Mouse (Mus musculus) c-Kit-negative CD71-positive TER-119-positive erythroid progenitor cells, embryonic 14.5 days (primary cell): ENCODE results near the gene Gm28048.

Experiments
- DNase-seq: peaks from one replicate; pipeline ENCODE4 v3.0.0-alpha.2; 2013; ENCODE audit warnings: low read depth, low spot score

Gene Gm28048

DNA sequence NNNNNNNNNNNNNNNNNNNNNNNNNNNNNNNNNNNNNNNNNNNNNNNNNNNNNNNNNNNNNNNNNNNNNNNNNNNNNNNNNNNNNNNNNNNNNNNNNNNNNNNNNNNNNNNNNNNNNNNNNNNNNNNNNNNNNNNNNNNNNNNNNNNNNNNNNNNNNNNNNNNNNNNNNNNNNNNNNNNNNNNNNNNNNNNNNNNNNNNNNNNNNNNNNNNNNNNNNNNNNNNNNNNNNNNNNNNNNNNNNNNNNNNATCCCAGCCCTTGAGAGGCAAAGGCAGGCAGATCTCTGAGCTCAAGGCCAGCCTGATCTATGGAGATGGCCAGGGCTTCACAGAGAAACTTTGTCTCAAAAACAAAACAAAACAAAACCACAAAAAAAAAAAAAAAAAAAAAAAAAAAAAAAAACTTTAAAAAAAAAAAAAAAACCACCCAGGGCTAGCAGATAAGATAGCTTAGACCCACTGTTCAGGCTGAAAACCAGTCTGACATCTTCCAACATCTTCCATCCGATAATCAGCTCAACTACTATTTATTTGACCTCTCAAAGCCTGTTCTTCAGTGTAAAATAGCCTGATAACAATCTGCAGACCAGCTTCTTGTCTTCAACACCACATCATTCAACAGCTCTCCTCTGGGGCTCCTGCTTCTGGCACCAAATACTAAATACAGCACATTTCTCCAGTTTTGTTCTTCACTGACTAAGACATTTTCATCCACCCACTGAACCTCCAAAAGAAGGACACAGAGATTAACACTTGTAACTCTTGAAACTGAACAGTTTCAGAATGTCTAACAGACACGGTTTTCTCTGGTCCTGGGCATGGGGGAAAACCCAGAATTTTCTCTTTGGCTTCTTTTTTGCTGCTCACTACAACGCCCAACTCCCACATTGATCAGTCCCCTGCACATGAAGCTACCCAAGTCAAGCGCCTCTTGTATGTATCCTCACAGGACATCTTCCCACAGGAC is 136.9 kb downstream of the Gm28048 start:
- DNase-seq: no peak

DNA sequence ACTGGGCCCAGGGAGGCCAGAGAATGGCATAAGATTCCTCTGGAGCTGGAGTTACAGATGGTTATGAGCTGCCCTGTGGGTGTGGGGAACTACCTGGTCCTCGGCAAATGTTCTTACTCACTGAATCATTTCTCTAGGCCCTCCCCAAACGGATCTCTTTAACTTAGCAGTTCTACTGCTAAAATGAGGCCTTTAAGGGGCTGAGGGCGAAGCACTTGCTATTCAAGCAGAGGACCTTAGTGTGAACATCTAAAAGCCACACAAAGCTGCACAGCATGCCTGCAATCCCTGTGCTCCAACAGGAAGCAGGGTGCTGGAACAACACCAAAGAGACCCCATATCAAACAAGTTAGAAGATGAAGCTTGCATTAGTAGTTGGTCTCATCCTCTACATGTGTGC is 142.4 kb downstream of the Gm28048 start:
- DNase-seq: no peak

DNA sequence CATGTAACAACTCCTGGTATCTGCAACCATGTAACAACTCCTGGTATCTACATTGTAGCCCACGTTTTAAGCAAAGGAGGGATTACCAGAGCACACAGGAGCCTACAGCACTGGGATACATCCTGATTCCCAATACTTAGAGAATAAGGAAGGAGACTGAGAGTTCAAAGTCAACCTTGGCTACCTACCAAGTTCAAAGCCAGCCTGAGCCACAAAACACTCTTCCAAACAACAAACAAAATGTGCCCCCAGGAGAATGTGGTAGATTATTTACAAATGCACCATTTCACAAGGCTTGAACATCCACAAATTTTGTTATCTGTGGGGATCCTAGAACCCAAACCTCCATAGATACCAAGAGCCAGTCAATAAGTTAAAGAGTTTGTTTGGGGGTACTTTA is 143.5 kb downstream of the Gm28048 start:
- no peak for DNase-seq

DNA sequence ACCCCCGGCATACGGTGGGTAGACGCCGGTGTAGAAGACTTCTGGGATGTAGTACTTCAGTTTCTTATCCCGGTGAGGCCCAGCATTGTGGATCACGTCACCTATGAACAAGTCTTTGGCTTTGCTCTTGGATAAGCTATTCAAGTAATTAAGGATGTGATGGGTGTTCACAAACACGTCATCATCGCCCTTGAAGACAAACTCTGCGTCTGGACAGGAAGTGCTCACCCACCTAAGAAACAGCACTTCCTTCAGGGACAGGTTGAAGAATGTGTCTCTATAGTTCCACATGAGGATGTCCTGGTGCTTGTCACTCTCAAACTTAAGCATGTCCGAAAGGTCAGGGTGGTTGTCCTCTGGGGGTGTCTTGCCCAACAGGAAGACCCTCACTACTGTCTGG is 145.6 kb downstream of the Gm28048 start:
- no peak for DNase-seq

DNA sequence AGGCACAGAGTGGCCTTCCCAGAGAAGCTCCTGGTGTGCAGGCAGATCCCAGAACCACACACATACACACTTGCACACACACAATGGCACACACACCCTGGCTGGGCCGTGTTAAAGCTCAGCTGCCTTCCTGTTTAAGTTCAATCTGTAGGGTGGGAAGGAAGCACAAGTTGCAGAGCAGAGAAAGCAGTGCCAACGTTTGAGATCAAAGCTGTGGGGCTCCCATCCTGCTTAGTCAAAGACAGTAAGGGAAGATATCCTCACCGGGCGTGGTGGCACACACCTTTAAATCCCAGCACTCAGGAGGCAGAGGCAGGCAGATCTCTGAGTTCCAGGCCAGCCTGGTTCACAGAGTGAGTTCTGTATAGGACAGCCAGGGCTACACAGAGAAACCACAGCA is 149.3 kb downstream of the Gm28048 start:
- DNase-seq: no peak

DNA sequence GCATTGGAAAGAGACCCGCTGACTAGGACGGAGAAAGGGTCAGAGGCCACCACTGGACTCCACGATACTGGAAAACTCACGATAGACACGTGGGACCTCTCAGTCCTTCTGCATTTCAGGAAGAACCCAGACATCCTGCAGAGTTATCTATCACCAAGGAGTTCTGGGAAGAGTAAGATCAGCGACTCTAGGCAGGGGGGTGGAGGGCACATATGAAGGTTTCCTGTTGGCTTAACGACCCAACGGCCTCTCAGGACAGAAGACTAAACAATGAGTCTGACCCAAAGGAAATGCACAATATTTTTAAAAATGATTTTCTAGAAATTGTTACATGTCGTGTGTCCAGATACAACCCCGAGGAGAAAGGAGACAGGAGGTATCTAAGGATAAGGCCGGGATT is 150.0 kb downstream of the Gm28048 start:
- DNase-seq: no peak

DNA sequence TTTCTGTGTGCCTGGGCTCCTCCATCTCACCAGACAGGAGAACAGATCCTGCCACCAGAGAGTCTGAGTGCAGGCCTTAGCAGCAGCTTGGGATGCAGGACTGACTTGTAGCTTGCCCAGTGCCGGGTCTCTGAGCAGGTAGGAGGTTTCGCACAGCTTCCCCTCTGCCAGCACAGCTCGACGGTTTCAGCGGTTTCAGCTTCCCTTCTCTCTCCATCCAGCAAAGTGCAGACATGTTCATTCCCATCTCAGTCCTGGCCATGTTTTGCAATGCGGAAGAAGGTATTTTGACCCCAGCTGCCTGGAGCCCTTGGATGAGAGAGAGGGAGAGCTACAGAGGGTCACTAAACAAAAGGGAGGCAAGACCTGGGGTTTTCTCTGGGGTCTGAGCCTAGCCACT is 151.2 kb downstream of the Gm28048 start:
- no peak for DNase-seq

DNA sequence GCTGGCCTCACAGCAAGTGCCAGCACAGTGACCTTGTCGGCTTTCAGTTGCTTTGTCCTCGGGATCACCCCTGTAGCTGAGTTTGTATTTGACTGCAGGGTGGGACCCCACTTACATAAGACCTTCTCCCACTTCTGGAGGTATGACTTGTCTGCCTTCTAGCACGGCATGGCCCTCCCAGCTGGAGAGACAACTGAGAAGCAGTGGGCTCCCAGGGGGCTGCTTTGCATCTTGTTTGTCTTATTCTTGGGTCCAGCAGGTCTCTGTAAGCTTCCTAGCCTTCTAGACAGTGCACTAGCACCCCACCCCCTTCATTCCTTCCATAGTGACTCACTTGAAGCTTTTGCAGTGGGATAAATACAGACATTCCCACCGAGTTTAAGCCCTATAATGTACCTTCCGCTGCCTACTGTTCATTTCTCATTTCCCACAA is 151.7 kb downstream of the Gm28048 start:
- no peak for DNase-seq

DNA sequence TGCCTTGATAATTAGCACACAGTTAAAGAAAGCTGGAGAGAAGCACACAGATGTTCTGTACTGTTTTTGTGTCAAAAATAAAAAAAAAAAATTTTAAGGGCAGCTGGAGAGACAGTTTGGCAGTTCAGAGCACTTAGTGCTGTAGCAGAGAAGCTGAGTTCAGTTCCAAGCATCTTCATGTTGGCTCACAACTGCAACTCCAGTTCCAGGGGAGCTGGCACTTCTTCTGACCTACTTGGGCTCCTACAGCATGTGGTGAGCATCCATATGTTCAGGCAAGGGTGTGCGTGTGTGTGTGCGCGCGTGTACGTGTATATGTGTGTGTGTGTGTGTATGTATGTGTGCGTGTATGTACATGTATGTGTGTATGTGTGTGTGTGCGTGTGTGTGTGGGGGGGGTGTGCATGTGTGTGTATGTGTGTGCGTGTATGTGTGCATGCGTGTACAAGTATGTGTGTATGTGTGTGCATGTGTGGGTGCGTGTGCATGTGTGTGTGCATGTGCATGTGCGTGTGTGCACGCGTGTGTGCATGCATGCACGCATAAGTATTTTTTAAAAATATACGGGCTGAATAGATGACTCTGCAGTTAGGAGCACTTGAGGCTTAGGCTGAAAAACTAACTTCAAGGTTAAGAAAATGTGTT is 152.8 kb downstream of the Gm28048 start:
- no peak for DNase-seq

DNA sequence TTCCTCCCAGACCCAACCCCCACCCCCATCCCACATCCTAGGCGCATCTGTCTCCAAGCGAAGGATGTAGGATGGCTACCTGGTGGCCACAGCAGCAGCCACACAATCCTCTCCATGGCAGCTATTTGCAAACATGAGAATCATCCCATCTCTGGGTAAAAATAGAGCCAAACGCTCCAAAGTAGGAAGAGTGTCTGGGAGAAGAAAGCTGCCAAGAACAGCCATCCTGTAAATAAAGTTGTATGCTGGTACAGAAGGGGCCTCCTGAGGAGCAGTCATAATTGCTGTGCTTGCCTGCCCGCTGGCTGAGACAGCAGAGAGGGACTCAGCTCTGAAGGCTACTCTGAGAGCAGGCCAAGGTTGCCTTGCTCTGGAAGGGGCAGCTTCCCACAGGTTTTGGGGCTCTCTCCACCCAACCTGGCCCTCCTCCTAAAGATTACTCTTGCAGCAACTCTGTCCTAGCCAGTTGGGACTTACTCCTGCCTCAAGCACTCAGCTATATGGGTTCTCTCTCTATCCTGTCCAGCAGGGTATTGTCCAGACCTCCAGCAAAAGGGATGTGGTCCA is 154.3 kb downstream of the Gm28048 start:
- no peak for DNase-seq

DNA sequence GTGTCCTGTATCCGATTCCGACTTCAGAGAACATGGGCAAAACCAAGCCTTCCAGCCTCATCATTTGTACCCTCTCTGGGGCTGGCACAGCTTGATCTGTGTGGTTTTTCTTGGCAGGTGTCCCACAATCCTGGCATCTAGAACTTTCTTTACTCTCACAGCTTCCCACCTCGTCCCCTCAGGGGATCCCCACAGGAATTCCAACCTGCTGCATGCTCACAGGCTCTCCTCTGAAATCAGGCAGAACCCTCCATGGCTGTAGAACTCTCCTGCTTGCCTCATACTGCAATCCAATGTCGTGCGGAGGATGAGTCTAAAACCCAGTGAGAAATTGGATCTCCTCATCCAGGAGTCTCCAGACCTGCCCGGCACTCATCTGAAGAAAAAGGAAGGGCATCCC is 155.2 kb downstream of the Gm28048 start:
- DNase-seq: no peak

DNA sequence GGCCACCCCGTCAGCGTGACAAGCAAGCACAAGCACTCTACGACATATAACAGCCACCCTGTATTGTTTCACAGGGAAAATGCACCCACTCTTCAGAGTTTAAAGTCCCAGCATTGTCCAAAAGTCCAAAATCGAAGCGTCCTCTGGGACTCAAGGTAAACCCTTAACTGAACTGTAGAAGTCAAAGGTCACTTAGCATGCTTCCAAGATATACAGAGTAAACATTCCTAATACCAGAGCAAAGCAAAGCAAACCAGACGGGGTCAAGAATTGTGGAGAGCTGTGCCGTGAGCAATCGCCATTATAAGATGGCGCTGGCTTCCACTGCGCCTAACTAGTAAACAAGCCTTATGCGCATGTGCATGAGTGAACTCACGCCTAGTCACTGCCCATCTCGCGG is 155.8 kb downstream of the Gm28048 start:
- no peak for DNase-seq

DNA sequence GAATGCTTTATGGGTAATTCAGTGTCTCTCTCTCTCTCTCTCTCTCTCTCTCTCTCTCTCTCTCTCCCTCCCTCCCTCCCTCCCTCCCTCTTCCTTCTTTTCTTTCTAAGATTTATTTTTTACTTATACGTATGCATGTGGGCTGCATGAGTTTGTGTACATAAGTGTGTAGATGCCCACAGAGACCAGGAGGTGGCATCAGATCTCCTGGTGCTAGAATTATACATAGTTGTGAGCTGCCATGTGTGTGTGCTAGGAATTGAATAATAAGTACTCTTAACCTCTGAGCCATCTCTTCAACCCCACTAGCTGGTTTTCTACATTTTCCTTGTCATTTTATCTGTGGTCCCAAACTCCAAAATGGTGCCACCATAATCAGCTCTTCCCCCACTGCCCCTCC is 156.3 kb downstream of the Gm28048 start:
- no peak for DNase-seq

DNA sequence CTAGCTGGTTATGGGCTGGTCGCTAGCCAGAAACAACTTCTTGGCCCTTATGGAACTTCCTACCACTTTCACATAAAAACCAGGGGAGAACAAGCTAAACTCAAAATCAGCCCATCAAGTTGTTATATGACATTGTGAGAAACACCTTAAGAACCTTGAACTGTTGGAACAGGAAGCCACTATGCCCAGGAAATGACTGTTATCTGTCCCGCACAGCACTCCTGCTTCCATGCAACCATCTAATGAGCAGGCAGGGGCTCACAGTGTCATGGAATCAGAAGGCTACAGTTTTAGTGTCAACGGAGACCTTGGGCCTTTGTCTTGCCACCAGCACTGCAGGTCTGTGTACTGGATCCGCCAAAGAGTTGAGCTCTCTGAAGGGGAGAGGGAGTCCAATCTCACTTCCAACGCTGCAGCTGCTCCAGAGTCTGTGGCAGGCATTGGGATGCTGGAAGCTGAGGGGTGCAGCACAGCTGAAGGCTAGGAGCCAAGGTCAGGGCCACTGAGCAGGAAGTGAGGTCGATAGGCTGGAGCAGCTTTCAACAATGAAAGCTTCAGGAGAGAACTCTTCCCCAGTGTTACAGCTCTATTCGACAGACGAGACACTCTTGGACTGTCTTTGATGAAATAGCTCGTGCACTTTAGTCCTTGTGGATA is 157.7 kb downstream of the Gm28048 start:
- DNase-seq: no peak

DNA sequence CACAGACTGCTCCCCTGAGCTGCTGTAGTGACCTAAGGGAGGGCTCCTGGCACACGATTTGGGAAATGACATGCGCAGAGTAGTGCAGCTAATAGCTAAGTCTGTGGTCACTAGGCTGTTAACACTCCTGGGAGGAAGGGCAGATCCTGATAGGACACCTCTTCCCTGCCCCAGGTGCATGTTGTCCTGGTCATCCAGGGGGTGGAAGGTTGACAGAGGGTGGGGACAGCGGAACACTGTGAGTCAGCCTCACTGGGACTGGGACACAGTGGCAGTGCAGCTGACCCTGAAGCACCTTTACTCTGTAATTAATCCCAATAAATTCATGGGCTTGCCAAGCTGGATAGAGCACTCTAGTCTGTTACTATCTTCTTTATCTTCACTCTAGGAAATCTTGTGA is 160.6 kb downstream of the Gm28048 start:
- DNase-seq: no peak

DNA sequence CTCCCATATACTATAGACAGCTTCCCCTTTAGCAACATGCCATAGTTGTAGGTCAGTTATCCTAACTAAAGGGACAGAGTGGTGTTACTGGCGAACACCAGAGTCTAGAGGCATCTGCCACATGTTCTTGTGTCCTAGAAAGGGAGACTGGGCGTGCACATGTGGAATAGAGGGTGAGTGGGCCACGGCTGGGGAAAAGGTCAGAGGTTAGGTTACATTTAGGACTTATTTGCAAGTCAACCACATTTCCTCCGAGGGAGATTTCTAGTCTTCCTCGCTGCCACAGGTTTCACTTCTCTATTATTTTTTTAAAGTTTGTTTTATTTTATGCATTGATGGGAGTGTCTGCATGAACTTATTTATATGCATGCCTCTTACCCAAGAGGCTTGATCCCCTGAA is 163.5 kb downstream of the Gm28048 start:
- no peak for DNase-seq

DNA sequence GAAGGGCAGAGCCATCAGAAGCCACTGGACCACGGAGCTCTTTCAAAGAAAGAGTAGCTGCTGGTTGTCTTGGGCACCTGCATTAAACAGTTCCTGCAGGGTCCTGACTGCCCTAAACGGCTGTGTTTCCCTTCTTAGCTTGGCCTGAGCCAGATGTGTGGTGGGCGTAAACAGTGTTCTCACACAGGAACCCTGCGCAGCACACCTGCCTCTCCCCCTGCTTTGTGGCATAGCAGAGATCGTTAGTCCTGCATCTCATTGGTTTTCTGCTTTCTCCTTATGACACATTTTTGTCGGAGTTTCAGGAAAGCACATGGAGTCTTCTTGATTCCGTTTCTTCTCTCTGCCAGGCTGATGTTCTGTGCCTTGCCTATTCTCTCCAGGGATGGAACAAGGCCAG is 166.0 kb downstream of the Gm28048 start:
- no peak for DNase-seq

DNA sequence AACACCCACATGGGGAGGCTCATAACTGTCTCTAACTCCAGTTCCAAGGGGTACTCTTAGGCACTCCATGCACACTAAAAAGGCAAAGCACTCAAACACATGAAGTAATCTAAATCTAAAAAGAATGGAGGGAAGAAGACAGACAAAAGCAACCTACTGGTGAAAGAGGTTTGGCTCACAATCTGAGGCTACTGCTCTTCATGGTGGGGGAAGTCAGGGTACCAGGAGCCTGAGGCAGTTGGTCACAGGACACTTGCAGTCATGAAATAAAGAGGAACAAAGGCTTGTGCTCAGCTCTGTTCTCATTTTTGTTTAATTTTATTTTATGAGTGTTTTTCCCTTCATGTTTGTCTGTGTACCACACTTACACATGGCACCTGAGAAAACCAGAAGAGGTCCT is 166.7 kb downstream of the Gm28048 start:
- no peak for DNase-seq

DNA sequence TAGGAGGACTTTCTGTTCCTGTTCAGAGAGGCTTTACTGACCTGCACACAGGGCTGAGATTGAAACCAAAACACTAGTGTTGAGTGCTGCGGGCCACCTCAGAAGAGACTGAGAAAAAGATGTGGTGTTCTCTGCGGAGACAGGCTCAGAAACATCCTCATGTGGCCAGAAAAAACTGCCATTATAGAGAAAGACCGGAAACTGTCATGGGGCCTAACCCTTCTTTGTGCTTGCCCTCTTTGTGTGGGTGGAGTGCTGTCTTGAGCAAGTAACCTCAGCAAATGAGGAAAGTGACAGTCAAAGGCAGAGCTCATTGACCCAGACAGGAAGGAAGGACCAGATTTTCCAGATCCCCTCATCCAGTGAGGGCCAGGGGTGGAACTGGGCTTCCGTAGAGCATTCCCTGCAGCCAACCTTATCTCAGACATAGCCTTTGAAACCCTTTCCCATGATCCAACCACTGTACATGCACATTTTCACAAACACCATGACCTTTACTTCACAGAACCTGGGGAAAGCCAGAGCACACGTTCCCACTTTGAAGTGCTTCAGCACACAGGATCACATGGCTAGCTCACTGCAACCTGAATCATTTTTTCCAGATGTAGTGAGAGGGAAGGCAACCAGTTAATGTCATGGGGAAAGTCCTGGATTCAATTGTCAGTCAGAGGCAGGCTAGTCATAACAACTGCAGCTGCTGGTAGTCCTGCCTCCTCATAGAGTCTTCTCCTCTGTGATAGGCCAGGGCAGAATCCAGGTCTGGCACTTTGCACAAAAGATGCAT is 167.8 kb downstream of the Gm28048 start:
- no peak for DNase-seq

DNA sequence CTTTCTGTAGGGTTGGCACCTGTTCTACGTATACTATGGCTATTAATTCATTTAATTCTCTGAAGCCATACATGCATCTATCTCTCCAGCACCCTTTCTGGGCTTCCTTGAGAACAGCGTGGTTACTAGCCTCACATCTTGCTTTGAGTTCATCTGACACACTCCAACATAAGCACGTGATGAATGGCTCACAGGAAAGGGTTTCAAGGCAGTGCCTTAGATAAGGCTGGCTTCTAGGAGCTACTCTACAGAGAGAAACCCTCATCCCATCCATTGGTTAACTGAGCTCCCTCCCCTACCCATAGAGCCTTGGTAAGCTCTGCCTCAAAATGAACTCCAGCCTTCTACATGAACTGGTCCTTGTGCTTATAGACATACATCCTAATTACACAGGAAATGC is 168.5 kb downstream of the Gm28048 start:
- no peak for DNase-seq

DNA sequence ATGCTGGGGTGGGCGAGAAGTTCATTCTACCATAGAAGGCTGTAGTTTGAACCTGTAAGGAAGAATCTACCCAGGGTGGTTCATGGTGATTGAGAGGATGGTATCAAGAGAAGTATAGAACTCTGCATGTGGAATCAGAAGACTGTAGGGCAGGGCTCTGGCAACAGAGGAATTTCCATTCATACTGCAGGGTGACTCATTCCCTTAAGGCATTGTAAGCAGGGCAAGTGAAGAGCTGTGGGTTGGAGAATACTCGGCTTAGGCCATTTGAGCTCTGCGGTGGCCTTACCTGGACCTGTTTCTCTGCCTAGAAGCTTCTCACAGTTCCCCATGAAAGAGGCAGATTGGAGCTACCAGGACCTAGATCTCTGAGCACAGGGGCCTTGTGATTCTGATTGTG is 170.5 kb downstream of the Gm28048 start:
- DNase-seq: no peak
